Mouse (Mus musculus): ENCODE results near the gene Zfp771. TPM values are rescaled to one million over a fixed set of nuclear protein-coding genes. Genes with fewer than 3 reads are reported as not detected.

Zfp771 gene
- total RNA-seq, 2 experiments from 2014 or later = 15.8 to 16.8 TPM

GRCm38 (mm10) chr7:127287940-127288339 lies 43.9 kb downstream of the Zfp771 start:
- DNase-seq = no peak

- DNase-seq = no peak
Measured at GRCm38 (mm10) chr7:127289306-127289705, 45.2 kb downstream of the Zfp771 start.

- no peak for DNase-seq
Measured at GRCm38 (mm10) chr7:127290142-127290541, 46.1 kb downstream of the Zfp771 start.

GRCm38 (mm10) chr7:127296098-127296497 lies 52.0 kb downstream of the Zfp771 start, which contains the start of gene Itgal:
Gene Itgal (plus strand): TSS chr7:127296260.
- no peak for DNase-seq

GRCm38 (mm10) chr7:127296786-127297555 lies 52.9 kb downstream of the Zfp771 start:
- no peak for DNase-seq

GRCm38 (mm10) chr7:127297586-127298193 lies 53.6 kb downstream of the Zfp771 start:
- DNase-seq = no peak

Other genes starting within 250 kb of the Zfp771 start
- gene Mvp, start 229.7 kb upstream of the Zfp771 start, total RNA-seq (2021) = 10 to 100 TPM; 20.4 to 23.3 TPM
- not detected for gene Pagr1b, start 227.8 kb upstream of the Zfp771 start, total RNA-seq (2021)
- gene Pagr1a, start 226.9 kb upstream of the Zfp771 start, total RNA-seq (2021) = 1 to 10 TPM; 2.4 to 8.7 TPM
- gene Gm42742, start 223.2 kb upstream of the Zfp771 start, total RNA-seq (2021) = 10 to 100 TPM; 15.9 to 17.5 TPM
- gene Prrt2, start 223.1 kb upstream of the Zfp771 start, total RNA-seq (2021) = under 1 TPM; 0.77 to 0.86 TPM
- gene Maz, start 217.2 kb upstream of the Zfp771 start, total RNA-seq (2021) = 10 to 100 TPM; 64.0 to 66.1 TPM
- gene Kif22, start 201.8 kb upstream of the Zfp771 start, total RNA-seq (2021) = 1 to 10 TPM; 1.8 to 2.3 TPM
- not detected for gene Zg16, start 156.9 kb upstream of the Zfp771 start, total RNA-seq (2021)
- gene AI467606, start 152.9 kb upstream of the Zfp771 start, total RNA-seq (2021) = under 1 TPM; 0.59 to 0.91 TPM
- gene Qprt, start 122.0 kb upstream of the Zfp771 start, total RNA-seq (2021) = under 1 TPM; 0.43 to 0.51 TPM
- under 1 TPM; 0.13 to 0.16 TPM for gene Spn, start 106.5 kb upstream of the Zfp771 start, total RNA-seq (2021)
- 10 to 100 TPM; 26.2 to 28.2 TPM for gene Cd2bp2, start 48.2 kb upstream of the Zfp771 start, total RNA-seq (2021)
- gene Tbc1d10b, start 35.8 kb upstream of the Zfp771 start, total RNA-seq (2021) = 10 to 100 TPM; 32.8 to 34.1 TPM
- gene Mylpf, start 35.4 kb upstream of the Zfp771 start, total RNA-seq (2021) = over 10,000 TPM; 49,123 to 49,891 TPM
- 1 to 10 TPM; 4.0 to 4.2 TPM for gene Zfp553, start 11.2 kb upstream of the Zfp771 start, total RNA-seq (2021)
- 1 to 10 TPM; 1.5 to 1.7 TPM for gene Sept1, start 11.1 kb upstream of the Zfp771 start, total RNA-seq (2021)
- 10 to 100 TPM; 26.5 to 28.7 TPM for gene Dctpp1, start 16.4 kb downstream of the Zfp771 start, total RNA-seq (2021)
- gene Sephs2, start 29.8 kb downstream of the Zfp771 start, total RNA-seq (2021) = 10 to 100 TPM; 28.6 to 30.7 TPM
- gene Itgal, start 52.0 kb downstream of the Zfp771 start, total RNA-seq (2021) = under 1 TPM; 0.26 to 0.40 TPM
- gene Zfp768, start 101.3 kb downstream of the Zfp771 start, total RNA-seq (2021) = 10 to 100 TPM; 27.0 to 28.4 TPM
- gene Zfp747, start 131.8 kb downstream of the Zfp771 start, total RNA-seq (2021) = 1 to 10 TPM; 2.9 to 3.0 TPM
- 1 to 10 TPM; 1.5 TPM for gene 9130019O22Rik, start 142.9 kb downstream of the Zfp771 start, total RNA-seq (2021)
- gene E430018J23Rik, start 149.4 kb downstream of the Zfp771 start, total RNA-seq (2021) = 1 to 10 TPM; 1.7 to 1.8 TPM
- gene Zfp764, start 162.5 kb downstream of the Zfp771 start, total RNA-seq (2021) = 1 to 10 TPM; 1.7 TPM
- gene Zfp688, start 177.8 kb downstream of the Zfp771 start, total RNA-seq (2021) = 1 to 10 TPM; 2.0 to 2.7 TPM
- 1 to 10 TPM in 1 of 2 experiments, under 1 TPM in 1; 0.67 to 1.0 TPM for gene Zfp689, start 204.9 kb downstream of the Zfp771 start, total RNA-seq (2021)
- 10 to 100 TPM; 17.3 to 17.7 TPM for gene Prr14, start 215.3 kb downstream of the Zfp771 start, total RNA-seq (2021)
- gene Fbrs, start 234.9 kb downstream of the Zfp771 start, total RNA-seq (2021) = 10 to 100 TPM; 15.8 to 16.8 TPM

All from gastrocnemius, postnatal 25 days (tissue).